9 mouse cellular contexts compared by ENCODE assay signal in the genomic region with DNA sequence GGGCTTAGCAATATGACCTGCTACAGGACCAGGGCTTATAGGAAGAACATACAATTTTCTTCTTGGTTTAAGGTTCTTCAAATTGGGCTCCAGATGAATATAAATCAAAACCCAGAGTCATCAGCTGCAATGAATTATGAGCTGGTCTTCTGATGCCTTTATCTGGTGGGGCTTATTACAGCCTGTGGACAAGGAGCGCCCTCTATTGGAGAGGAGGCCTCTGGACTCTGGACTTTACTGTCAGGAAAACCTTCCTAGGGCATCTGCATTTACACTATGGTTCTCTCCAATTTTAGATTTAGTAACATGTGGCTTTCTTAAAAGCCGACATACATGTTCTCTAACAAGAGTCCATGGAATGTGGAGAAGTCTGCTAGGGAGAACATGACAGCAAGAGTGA.
DNase-seq lines count a peak whose midpoint lies in the region; ATAC-seq and TF ChIP-seq lines count a peak whose summit lies in the region.
"Had no signal": no experiment of that assay in that cellular context is flagged by ENCODE, and none has a peak within 500 bp of the region (broad histone marks: within the 10 kb centered on the region; RNA-seq: fewer than 3 reads in every experiment).

No protein-coding gene starts in this region.

- intact Hi-C loops in left cerebral cortex, adult 2 months (cut with DNase I): loop anchor here (5.0 kb wide), 1 partner anchor 97 kb away; the partner anchor contains the start of gene Sgcd

- no peak for TF ChIP-seq POLR2A in brain, embryonic 14.5 days (IDR thresholded peaks at IDR 0.05; ENCODE audit: borderline replicate concordance, extremely low read depth, insufficient read depth, insufficient read length, poor library complexity, severe bottlenecking)

- peak; percentile 3 for DNase-seq in adrenal gland, postnatal 25 days
- DNase-seq in adrenal gland, adult 18-20 months (ENCODE audit: low spot score in 2 of 2): no peak
- no peak for DNase-seq in left cerebral cortex, adult 2 months (ENCODE audit: extremely low spot score in 1 of 2, low spot score in 2 of 2)
- no peak for DNase-seq in left cerebral cortex, adult 8-10 months (ENCODE audit: low spot score in 2 of 2)
- peak; percentile 39 for DNase-seq in brain, embryonic 14.5 days (ENCODE audit: low read depth)
- DNase-seq in layer of hippocampus, adult 2 months (ENCODE audit: low spot score in 2 of 2): peak in 1 of 2 experiments; percentile 21
- DNase-seq in cerebellum, adult 9-11 months: no peak

- TF ChIP-seq CTCF in left cerebral cortex, adult 2 months (IDR thresholded peaks at IDR 0.05): peak; percentile 57
- peak; percentile 44; the same call in 1 of the 2 replicates for TF ChIP-seq CTCF in brain, embryonic 14.5 days (IDR thresholded peaks at IDR 0.05; ENCODE audit: borderline replicate concordance, extremely low read depth, insufficient read depth, insufficient read length)
- peak; percentile 80 for TF ChIP-seq CTCF in layer of hippocampus, adult 2 months (conservative IDR thresholded peaks at IDR 0.05)

- no peak overlapping the region for H3K4me3 ChIP-seq in left cerebral cortex, adult 2 months
- no peak overlapping the region for H3K4me3 ChIP-seq in layer of hippocampus, adult 2 months
- H3K4me3 ChIP-seq: heart, embryonic 15.5 days had no signal

- no peak for ATAC-seq in megakaryocyte, adult 5-6 weeks (ENCODE audit: poor library complexity, severe bottlenecking)

- H3K27ac ChIP-seq in left cerebral cortex, adult 2 months: no peak overlapping the region
- no peak overlapping the region for H3K27ac ChIP-seq in layer of hippocampus, adult 2 months
- H3K27ac ChIP-seq: heart, embryonic 15.5 days had no signal

Comparison
In these comparisons a context has a peak if more than half of its experiments do, and no peak if none do; other contexts are left out.
1. DNase-seq: peak in adrenal gland, postnatal 25 days (single experiment) and brain, embryonic 14.5 days (single experiment); none in adrenal gland, adult 18-20 months (0 of 2), left cerebral cortex, adult 2 months (0 of 2), left cerebral cortex, adult 8-10 months (0 of 2) and cerebellum, adult 9-11 months (single experiment).
2. Peak in every context shown above with its lines, with median percentiles within 50 percentile points of each other: CTCF ChIP-seq.